ENCODE assay signal across 10 mouse cellular contexts in the genomic region with DNA sequence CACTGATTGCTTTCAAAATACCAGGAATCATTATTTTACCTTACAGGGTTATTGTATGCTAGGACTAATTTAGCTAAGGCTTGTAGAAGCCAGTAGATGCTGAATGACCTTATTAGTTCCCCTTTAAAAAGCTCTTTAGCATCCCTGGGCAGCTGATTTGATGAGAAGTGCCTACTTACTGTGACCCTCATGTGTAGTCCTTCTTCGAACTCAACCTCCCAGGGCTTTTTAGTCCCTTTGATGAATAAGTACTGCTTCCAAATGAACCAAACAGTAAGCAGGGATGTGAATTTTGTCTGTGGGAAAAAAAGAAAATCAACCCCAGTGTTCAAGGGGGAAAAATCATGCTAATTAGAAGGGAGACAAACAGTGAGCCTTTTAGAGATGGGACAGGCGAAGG. TPM values are rescaled to one million over a fixed set of nuclear protein-coding genes. Genes with fewer than 3 reads are reported as not detected.
DNase-seq lines count a peak whose midpoint lies in the region; ATAC-seq and TF ChIP-seq lines count a peak whose summit lies in the region.
"Had no signal": no experiment of that assay in that cellular context is flagged by ENCODE, and none has a peak within 500 bp of the region (broad histone marks: within the 10 kb centered on the region; RNA-seq: fewer than 3 reads in every experiment).

No protein-coding gene starts in this region.

- H3K27me3 ChIP-seq in heart, embryonic 11.5 days (ENCODE audit: control insufficient read depth, insufficient read depth, low read length) = no peaks in the 10 kb centered on the region
- H3K27me3 ChIP-seq in liver, embryonic 12.5 days (replicated peaks) = no peaks in the 10 kb centered on the region
- no peaks in the 10 kb centered on the region for H3K27me3 ChIP-seq in stomach, postnatal 0 days (ENCODE audit: control insufficient read depth, insufficient read depth, low read length)
- H3K27me3 ChIP-seq in cerebellum, adult 2 months (ENCODE audit: control insufficient read depth, insufficient read depth, low read length) = no peaks in the 10 kb centered on the region

- 81% methylated on average over 2 of the region's 2 CpGs for WGBS in heart, embryonic 11.5 days (ENCODE audit: insufficient replicate concordance)
- 59% methylated on average over 2 of the region's 2 CpGs for WGBS in liver, embryonic 12.5 days (ENCODE audit: insufficient replicate concordance)
- 87% methylated on average over 2 of the region's 2 CpGs for WGBS in stomach, postnatal 0 days
- WGBS in cerebellum, adult 2 months = 92% methylated on average over 2 of the region's 2 CpGs

- H3K27ac ChIP-seq in heart, embryonic 11.5 days (ENCODE audit: low read depth, low read length) = no peak overlapping the region
- no peak overlapping the region for H3K27ac ChIP-seq in liver, embryonic 12.5 days
- H3K27ac ChIP-seq in stomach, postnatal 0 days (replicated peaks) = no peak overlapping the region
- H3K27ac ChIP-seq in cerebellum, adult 2 months (ENCODE audit: insufficient read depth, low read length) = no peak overlapping the region

- no peak overlapping the region for H3K4me3 ChIP-seq in heart, embryonic 11.5 days (ENCODE audit: low read depth, low read length)
- no peak overlapping the region for H3K4me3 ChIP-seq in liver, embryonic 12.5 days
- peak overlapping the region; percentile 25; the same call in 1 of the 2 replicates for H3K4me3 ChIP-seq in stomach, postnatal 0 days (ENCODE audit: low read depth, low read length)
- H3K4me3 ChIP-seq in cerebellum, adult 2 months (replicated peaks; ENCODE audit: insufficient read depth, low read depth, low read length) = no peak overlapping the region

- H3K4me1 ChIP-seq in heart, embryonic 11.5 days (ENCODE audit: control insufficient read depth, insufficient read depth, low read length) = peaks cover 2% of the 10 kb centered on the region; the same call in 1 of the 2 replicates
- no peaks in the 10 kb centered on the region for H3K4me1 ChIP-seq in liver, embryonic 12.5 days
- peaks cover 6% of the 10 kb centered on the region; the same call in 1 of the 2 replicates for H3K4me1 ChIP-seq in stomach, postnatal 0 days (replicated peaks; ENCODE audit: control insufficient read depth, insufficient read depth)
- no peaks in the 10 kb centered on the region for H3K4me1 ChIP-seq in cerebellum, adult 2 months (ENCODE audit: control insufficient read depth, insufficient read depth, low read length)

- no peak for DNase-seq in heart, adult 8-10 months (ENCODE audit: low spot score)
- peak; percentile 38 for DNase-seq in retina, embryonic 14.5 days (ENCODE audit: low spot score)
- DNase-seq in retina, postnatal 1 day = no peak
- DNase-seq in stomach, postnatal 0 days (ENCODE audit: low spot score) = no peak
- no peak for DNase-seq in cerebellum, adult 2 months
- DNase-seq: cerebellum, adult 9-11 months; gastrocnemius, postnatal 10 days had no signal

- H3K9ac ChIP-seq in heart, embryonic 11.5 days (ENCODE audit: low read depth, low read length) = no peak overlapping the region
- H3K9ac ChIP-seq in liver, embryonic 12.5 days = no peak overlapping the region
- H3K9ac ChIP-seq in stomach, postnatal 0 days (ENCODE audit: low read length) = no peak overlapping the region; the same call in 1 of the 2 replicates

- no peaks in the 10 kb centered on the region for H3K36me3 ChIP-seq in heart, embryonic 11.5 days (ENCODE audit: control insufficient read depth, insufficient read depth, low read length)
- no peaks in the 10 kb centered on the region for H3K36me3 ChIP-seq in liver, embryonic 12.5 days
- H3K36me3 ChIP-seq in stomach, postnatal 0 days (ENCODE audit: control insufficient read depth, insufficient read depth, low read length) = no peaks in the 10 kb centered on the region

- no peak for ATAC-seq in heart, embryonic 11.5 days (replicated peaks; ENCODE audit: insufficient number of reproducible peaks, low FRiP score, low TSS enrichment)
- ATAC-seq in liver, embryonic 12.5 days = no peak
- no peak for ATAC-seq in stomach, postnatal 0 days (ENCODE audit: low FRiP score, low TSS enrichment)
- no peak for ATAC-seq in megakaryocyte-erythroid progenitor cell, adult 5-6 weeks (replicated peaks; ENCODE audit: low FRiP score, low TSS enrichment, poor library complexity, severe bottlenecking)

- TF ChIP-seq POLR2A in cerebellum, adult 2 months (IDR thresholded peaks at IDR 0.05; ENCODE audit: borderline replicate concordance, insufficient read depth, low read length) = no peak

- no peak for TF ChIP-seq CTCF in stomach, postnatal 0 days (IDR thresholded peaks at IDR 0.05; ENCODE audit: low read depth)
- TF ChIP-seq CTCF in cerebellum, adult 2 months (IDR thresholded peaks at IDR 0.05; ENCODE audit: borderline replicate concordance, insufficient read depth, low read depth, low read length) = no peak

- peak overlapping the region; percentile 67 for H3K4me2 ChIP-seq in heart, embryonic 11.5 days
- H3K4me2 ChIP-seq in liver, embryonic 12.5 days = peak overlapping the region; percentile 56
- H3K4me2 ChIP-seq in stomach, postnatal 0 days (replicated peaks; ENCODE audit: low read depth) = no peak overlapping the region

- no peak for TF ChIP-seq EP300 in stomach, postnatal 0 days (optimal IDR thresholded peaks at IDR 0.05)

- H3K9me3 ChIP-seq in heart, embryonic 11.5 days (replicated peaks; ENCODE audit: control insufficient read depth, low read length) = no peaks in the 10 kb centered on the region
- H3K9me3 ChIP-seq in liver, embryonic 12.5 days (replicated peaks) = no peaks in the 10 kb centered on the region
- no peaks in the 10 kb centered on the region for H3K9me3 ChIP-seq in stomach, postnatal 0 days (ENCODE audit: control insufficient read depth, low read length)

RNA-seq across cellular contexts. Expression of a gene that starts 58.8 kb away (rescaled TPM):
- 33.5 and 33.9 TPM in 2 replicates for polyA plus RNA-seq in heart, embryonic 11.5 days (2014; fragmentation: Nextera tagmentation; extraction: Ambion mirVana)
- 10 to 100 TPM in 1 of 4 experiments, 1 to 10 TPM in 3; 8.0 to 11.8 (median 9.0) TPM for total RNA-seq in heart, adult 8-10 months (2022)
- polyA plus RNA-seq in liver, embryonic 12.5 days (2016; fragmentation: Nextera tagmentation; extraction: Ambion mirVana) = 9.4 and 10.2 TPM in 2 replicates
- 19.8 and 20.2 TPM in 2 replicates for polyA plus RNA-seq in stomach, postnatal 0 days (2015; fragmentation: Nextera tagmentation; extraction: Ambion mirVana)
- total RNA-seq in megakaryocyte-erythroid progenitor cell, adult 5-6 weeks (2014; fragmentation: Nextera tagmentation) = 3.5 and 6.9 TPM in 2 replicates
- 8.3 and 17.0 TPM in 2 replicates for total RNA-seq in megakaryocyte-erythroid progenitor cell, adult 5-6 weeks (2017)
- polyA plus RNA-seq in cerebellum, adult 2 months (2012; rRNA removed) = 7.9 and 8.3 TPM in 2 replicates
